Mouse (Mus musculus) cortical plate, adult 2 months (tissue): ENCODE measurements at regions not wholly inside any gene's neighbourhood (a gene's known extent, or its start where the extent isn't known, plus 50 kb on each side); places are given as distances from the start of the nearest gene placed in this dataset.

Experiments used
- CTCF ChIP-seq: fragments of 200-500 bp; IDR thresholded peaks from 2 replicates; pipeline ENCODE4 v1.5.1; 2011; ENCODE audit warnings: mild to moderate bottlenecking, control low read depth, low read length; ENCODE audit not compliant: insufficient read depth; ENCODE audit errors: extremely low read depth
- POLR2A ChIP-seq: fragments of 200-500 bp; IDR thresholded peaks from 2 replicates; pipeline ENCODE4 v1.6.1; 2011; ENCODE audit warnings: mild to moderate bottlenecking, low read length, control low read depth; ENCODE audit not compliant: insufficient read depth; ENCODE audit errors: extremely low read depth

DNA sequence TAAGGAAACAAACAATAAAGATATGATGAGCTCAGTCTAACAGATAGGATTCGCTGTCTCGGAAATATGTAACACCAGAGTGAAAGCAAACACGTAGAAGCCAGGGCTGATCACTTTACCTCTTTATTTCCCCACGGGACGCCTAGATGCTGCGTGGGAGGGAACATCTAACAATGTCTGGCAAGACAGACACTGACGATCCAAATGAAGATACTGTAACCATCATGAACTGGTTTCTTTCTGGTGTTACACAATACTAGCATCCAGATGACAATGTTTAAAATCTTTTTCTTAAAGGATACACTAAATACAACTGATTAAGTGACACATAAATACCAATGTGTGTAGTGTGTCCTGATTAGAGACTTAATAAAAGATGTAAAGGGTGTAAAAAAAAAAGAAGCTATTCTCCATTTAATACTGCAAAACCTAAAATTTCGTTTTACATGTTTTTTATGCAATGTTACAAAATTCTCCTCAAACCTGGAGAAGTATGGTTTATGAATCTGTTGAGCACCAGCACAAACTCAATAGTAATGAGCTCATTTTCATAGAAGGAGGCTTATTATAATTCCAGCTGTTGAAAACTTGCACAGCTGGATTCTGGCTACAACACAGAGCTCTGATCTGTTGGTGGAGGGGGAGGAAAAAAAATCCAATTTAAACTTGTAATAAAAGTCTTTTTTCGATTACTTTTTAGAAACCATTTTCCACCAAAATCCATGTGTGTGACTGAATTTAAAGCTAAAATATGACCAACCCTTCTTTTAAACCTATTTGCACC, 148.5 kb upstream of the Fn1 start:
- no peak for TF ChIP-seq CTCF
- TF ChIP-seq POLR2A = no peak
